Mouse (Mus musculus) cortical plate, adult 2 months (tissue): ENCODE data around the gene Fam124a. TPM values are rescaled to one million over a fixed set of nuclear protein-coding genes. Genes with fewer than 3 reads are reported as not detected.

ENCODE experiments used
- H3K27ac ChIP-seq: fragments of 200-500 bp; 2 replicates; pipeline ENCODE4 v1.5.1; 2012; ENCODE audit warnings: low read length, control low read depth, inconsistent platforms; ENCODE audit not compliant: insufficient read depth
- H3K4me1 ChIP-seq: fragments of 200-500 bp; 2 replicates; pipeline ENCODE4 v1.6.1; 2011; ENCODE audit warnings: low read length; ENCODE audit not compliant: control insufficient read depth, insufficient read depth
- H3K4me3 ChIP-seq: fragments of 200-500 bp; 2 replicates; pipeline ENCODE4 v1.5.1; 2011; ENCODE audit warnings: mild to moderate bottlenecking, low read length, control low read depth; ENCODE audit not compliant: insufficient read depth
- CTCF ChIP-seq: fragments of 200-500 bp; IDR thresholded peaks from 2 replicates; pipeline ENCODE4 v1.5.1; 2011; ENCODE audit warnings: mild to moderate bottlenecking, control low read depth, low read length; ENCODE audit not compliant: insufficient read depth; ENCODE audit errors: extremely low read depth
- POLR2A ChIP-seq: fragments of 200-500 bp; IDR thresholded peaks from 2 replicates; pipeline ENCODE4 v1.6.1; 2011; ENCODE audit warnings: mild to moderate bottlenecking, low read length, control low read depth; ENCODE audit not compliant: insufficient read depth; ENCODE audit errors: extremely low read depth
- polyA plus RNA-seq: library from polyadenylated mRNA; depleted of rRNA; stranded (reverse); fragments of >200 nt; gene quantifications from 2 replicates; pipeline ENCODE4 v1.2.3, GENCODE M21; 2012; rRNA removed

Gene Fam124a
- polyA plus RNA-seq, 1 experiment, result 26.4 TPM

DNA sequence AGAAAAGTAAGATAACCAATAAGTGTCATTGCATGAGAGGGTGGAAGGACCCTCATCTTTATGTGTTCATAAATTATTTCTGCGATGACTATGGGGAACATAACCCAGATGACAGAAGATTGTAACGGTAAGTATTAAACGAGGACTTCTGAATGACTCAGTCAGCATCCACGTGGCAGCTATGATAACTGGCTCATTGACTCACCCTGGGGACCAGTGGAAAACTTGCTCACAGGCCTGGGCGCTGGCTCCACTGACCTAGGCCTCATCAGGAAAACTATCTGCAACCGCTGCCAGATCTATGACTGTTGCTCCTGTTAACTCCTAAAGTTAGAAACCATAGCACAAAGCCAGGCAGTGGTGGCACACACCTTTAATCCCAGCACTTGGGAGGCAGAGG lies 92.9 kb downstream of the Fam124a start:
- Histone ChIP-seq H3K27ac (no peak overlapping the region), H3K4me3 (no peak overlapping the region), H3K4me1 (no peaks in the 10 kb centered on the region)
- TF ChIP-seq CTCF (no peak), POLR2A (no peak)

GRCm38 (mm10) chr14:62650376-62650775 lies 94.8 kb downstream of the Fam124a start:
- H3K4me3 ChIP-seq, result no peak overlapping the region
- H3K27ac ChIP-seq, result no peak overlapping the region
- no peak for TF ChIP-seq POLR2A
- TF ChIP-seq CTCF, result no peak
- H3K4me1 ChIP-seq, result no peaks in the 10 kb centered on the region

DNA sequence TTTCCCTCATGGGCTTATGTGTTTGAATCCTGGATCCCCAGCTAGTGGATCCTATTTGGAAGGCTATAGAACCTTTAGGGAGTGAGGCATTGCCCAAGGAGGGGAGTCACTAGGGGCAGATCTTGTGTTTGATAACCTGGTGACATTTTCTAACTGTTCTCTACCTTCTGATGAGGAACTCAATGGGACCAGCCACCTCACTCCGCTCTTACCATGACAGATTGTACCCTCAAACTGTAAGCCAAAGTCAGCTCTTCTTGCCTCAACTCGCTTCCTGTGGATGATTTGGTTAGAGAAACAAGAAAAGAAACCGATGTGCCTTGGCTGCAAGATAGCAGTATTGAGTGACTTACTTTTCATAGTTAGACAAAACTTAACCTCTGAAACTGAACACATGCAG lies 96.2 kb downstream of the Fam124a start:
- TF ChIP-seq CTCF (no peak), POLR2A (no peak)
- no peak overlapping the region for H3K4me3 ChIP-seq
- no peak overlapping the region for H3K27ac ChIP-seq
- no peaks in the 10 kb centered on the region for H3K4me1 ChIP-seq

DNA sequence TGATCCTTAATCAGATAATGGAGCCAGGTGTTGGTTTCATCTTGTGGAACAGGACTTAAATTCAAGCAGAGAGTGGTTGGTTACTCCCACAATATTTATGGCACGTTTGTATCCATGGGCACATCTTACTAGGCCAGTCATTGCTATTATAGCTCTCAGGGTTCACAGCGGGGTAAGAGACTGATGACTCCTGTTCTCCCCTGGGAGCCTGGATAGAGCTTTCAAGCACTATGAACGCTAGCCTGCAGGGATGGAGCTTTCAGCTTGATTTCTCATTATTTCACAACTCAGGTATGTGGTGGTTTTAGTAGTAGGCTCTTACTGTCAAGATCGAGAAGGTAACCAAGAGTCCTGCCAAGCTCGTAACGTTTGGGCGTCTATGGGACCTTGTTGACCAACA lies 100.5 kb downstream of the Fam124a start:
- TF ChIP-seq POLR2A, result no peak
- no peak for TF ChIP-seq CTCF
- H3K4me3 ChIP-seq, result no peak overlapping the region
- no peaks in the 10 kb centered on the region for H3K4me1 ChIP-seq
- no peak overlapping the region for H3K27ac ChIP-seq

DNA sequence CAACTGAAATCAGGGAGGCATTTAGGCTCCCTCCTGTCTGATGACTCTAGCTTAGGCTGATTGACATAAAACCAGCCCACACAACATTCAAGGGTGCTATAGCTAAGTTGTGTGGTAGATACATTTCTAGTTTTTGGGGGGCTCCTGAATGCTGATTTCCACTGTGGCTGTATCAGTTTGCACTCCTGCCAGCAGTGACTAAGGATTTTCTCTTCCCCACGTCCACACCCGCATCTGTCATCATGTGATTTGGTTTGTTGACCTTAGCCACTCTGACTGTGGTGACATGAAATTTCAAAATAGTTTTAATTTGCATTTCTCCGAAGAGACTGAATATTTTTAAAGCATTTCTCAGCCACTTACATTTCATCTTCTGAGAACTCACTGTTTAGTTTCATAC lies 101.9 kb downstream of the Fam124a start:
- no peak overlapping the region for H3K4me3 ChIP-seq
- no peaks in the 10 kb centered on the region for H3K4me1 ChIP-seq
- TF ChIP-seq CTCF (no peak), POLR2A (no peak)
- no peak overlapping the region for H3K27ac ChIP-seq

Other genes starting within 250 kb of the Fam124a start
- gene Gucy1b2, start 99.4 kb upstream of the Fam124a start, polyA plus RNA-seq, result 0.21 and 0.30 TPM in 2 replicates
- gene Gm4131, start 11.2 kb downstream of the Fam124a start, polyA plus RNA-seq, result not detected in 2 replicates
- not detected in 2 replicates for gene Serpine3, start 107.9 kb downstream of the Fam124a start, polyA plus RNA-seq
- gene Ints6, start 205.4 kb downstream of the Fam124a start, polyA plus RNA-seq, result 13.7 and 20.2 TPM in 2 replicates